Mouse (Mus musculus): ENCODE data around the gene Dbn1.

Gene Dbn1

DNA sequence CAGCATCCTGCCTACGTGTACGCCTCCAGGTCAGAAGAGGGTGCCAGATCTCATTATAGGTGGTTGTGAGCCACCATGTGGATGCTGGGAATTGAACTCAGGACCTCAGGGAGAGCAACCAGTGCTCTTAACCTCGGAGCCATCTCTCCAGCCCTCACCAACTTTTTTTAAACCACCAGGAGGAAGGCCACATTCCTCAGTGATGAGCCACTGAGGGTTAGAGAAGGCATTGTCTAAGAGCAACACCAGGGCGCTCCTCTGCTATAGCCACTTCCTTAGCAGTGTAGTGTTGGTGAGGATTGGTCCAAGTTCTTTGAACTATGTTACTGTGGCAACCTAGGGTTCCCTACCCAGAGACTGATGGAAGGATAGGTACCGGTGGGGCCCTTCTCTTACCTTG lies 12.2 kb downstream of the Dbn1 start:
- no peak for DNase-seq

DNA sequence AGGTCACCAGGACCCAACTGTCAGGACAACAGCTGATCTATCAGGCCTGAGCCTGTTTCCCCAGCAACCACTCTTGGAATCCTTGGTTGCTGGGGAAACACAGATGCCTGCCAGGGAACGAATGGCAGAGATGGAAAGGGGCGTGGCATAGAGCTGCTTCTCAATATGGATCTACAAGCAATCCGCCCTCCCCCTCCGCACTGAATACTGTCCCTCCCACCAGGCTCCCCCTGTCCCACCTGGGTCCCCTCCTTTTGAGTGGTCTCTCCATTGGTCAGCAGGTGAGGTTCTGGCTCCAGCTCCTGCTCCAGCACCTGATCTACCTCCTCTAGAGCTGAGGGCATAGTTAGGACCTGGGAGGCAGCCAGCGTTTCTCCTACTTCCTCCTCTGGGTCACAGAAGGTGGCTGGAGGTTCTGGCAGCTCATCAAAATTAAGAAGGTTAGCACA lies 13.3 kb downstream of the Dbn1 start:
- DNase-seq = peak; percentile 92

GRCm38 (mm10) chr13:55473961-55474360 lies 13.9 kb downstream of the Dbn1 start:
- DNase-seq = peak; percentile 93

DNA sequence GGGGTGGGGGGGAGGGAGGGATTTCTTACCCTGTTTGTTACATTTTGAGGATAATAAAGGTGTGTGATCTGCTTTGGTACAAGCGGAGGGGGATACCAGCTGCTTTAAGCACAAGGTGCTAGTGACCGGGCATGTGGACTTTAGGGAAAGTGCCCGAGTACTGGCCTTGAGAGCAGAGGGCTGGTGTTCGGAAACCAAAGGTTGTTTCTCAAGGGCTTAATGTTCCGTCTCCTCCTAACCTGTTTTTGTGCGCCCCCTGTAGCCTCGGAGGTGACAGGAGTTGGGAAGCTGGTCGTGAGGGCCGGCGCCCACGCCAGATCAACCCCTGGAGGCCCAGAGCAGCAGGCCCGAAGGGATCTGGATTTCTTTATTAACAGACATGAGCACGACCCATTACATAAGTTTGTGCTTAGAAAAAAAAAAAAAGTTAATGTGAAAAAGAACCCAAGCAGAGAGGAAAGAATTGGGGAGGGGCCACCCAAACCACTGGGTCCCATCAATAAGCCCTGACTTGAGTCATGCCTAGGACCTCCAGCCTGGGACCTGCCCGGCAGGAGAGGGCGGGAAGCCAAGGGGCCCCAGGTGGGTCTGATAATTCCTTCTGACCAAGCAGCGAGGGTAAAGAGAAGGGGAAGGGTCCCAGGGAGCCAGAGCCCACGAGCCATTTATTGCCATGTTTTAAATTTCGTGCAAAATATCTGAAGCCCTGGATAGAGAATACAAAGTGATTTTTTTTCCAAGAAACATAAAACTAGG lies 14.7 kb downstream of the Dbn1 start:
- peak; percentile 90 for DNase-seq

DNA sequence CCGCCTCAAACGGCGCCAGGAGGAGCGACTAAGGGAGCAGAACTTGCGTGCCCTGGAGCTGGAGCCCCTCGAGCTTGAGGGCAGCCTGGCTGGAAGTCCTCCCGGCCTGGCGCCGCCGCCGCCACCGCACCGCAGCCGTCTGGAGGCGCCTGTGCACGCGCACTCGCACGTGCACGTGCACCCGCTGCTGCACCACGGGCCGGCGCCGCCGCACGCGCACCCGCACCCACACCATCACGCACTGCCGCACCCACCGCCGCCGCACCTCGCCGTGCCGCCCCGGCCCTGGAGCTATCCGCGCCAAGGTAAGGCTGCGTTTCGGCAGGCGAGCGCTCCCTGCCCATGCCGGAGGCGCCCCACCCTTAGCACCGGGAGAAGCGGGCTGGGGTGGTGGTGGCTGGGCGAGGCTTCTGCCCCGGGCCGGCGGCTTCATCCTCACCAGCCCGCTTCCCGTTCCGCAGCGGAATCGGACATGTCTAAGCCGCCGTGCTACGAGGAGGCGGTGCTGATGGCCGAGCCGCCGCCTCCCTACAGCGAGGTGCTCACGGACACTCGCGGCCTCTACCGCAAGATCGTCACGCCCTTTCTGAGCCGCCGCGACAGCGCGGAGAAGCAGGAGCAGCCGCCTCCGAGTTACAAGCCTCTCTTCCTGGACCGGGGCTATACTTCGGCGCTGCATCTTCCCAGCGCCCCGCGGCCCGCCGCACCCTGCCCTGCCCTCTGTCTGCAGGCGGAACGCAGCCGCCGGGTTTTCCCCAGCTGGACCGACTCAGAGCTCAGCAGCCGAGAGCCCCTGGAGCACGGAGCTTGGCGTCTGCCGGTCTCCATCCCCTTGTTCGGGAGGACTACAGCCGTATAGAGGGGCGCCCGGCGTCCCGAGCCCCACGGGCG lies 15.5 kb downstream of the Dbn1 start:
- peak; percentile 97 for DNase-seq

GRCm38 (mm10) chr13:55471819-55472131 lies 16.1 kb downstream of the Dbn1 start:
- no peak for DNase-seq

GRCm38 (mm10) chr13:55471156-55471818 lies 16.6 kb downstream of the Dbn1 start:
- DNase-seq = peak; percentile 99

DNA sequence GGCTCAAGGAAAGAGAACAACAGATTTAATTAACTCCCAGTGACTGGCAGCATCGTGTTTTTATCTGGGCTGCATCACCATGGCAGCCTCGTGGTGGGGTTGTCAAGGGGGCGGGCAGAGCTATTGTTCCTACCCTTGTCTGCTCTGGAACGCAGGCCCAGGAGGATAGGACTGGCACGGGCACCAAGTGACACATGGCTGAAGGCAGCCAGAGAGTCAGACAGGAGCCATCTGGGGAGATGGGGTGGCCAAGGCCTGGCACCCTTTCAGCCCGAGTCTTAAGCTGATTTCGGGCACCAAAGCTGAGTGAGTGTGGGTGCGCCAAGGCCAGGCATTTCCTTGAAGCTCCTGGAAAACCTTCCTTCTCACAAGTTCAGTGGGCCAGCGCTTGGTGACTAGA lies 17.5 kb downstream of the Dbn1 start:
- DNase-seq = peak; percentile 91

DNA sequence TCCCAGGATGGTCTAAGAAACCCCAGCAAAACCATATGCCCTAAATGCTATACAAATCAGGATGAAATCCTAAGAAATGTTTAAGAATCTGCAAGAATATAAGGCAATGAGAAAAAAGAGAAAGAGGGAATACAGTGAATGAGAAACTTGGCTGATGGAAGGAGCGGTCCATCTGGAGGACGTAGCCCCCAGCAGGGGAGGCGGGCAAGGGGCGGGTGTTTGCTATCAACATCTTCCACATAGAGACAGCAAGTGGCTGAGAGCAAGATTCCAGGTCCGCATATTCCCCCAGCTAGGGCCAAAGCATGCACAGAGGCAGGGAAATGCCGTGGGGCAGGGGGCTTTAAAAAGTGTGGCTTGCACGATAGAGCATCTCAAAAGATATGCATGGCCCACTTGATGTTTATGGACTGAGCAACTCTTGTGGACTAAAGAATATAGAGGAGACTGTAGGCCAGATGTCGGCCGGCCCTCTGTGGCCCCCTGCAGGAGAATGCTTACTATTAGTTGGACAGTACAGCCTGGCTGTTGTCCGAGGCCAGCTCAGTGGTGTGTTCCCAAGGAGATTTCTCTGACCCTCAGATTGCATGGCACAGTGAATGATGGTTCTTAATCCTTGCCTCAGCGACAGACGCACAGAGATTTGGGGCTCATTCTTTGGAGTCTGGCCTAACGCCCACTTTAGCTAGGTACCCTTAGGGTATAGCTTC lies 18.9 kb downstream of the Dbn1 start:
- DNase-seq = peak; percentile 92

- DNase-seq = peak; percentile 90
These were observed 22.0 kb downstream of the Dbn1 start for GRCm38 (mm10) chr13:55465830-55466440.

GRCm38 (mm10) chr13:55465184-55465583 lies 22.7 kb downstream of the Dbn1 start:
- DNase-seq = peak; percentile 91

DNA sequence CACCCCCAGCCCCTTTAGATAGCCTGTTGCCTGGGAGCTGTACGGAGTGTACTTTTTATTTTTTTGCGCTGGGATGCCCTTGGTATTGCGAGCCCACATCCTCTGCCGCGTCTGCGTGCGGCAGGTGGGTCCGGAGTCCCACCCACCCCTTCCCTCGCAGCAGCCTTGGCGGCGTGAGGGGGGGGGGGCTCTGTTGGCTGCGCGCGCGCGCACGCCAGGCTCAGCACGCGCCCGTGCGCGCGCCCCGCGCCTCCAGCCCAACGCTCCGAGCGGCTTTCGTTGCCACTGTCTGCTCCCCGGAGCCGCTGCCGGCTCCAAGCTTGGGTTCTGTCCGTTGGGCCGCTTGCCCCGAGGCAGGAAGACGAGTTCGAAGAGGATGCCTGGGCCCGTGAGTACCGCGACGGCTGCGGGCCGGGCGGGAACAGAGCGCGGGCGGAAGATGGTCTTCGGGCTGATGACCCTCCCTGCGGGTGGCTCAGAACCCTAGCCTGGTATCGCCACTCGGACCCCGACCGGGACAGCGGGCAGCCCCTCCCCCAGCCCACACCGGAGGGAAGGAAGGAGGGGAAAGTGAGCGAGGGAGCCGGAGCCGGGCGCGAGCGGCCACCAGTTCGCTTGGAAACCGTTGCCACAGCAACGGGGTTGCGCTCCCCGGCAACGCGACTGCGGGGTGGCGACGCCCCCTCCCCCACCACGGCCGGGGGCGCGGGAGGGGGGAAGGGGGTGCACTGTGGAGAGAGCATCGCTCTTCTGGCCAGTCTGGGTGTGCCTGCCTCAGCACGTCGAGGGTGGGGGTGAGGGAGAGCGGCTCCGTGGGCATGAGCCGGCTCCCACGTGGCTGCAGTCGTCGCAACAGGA lies 23.7 kb downstream of the Dbn1 start, which contains the start of gene Prr7:
Gene Prr7, plus strand, starts transcription at position 241 of the 858 bp plus-strand sequence.
- DNase-seq = peak; percentile 96

DNA sequence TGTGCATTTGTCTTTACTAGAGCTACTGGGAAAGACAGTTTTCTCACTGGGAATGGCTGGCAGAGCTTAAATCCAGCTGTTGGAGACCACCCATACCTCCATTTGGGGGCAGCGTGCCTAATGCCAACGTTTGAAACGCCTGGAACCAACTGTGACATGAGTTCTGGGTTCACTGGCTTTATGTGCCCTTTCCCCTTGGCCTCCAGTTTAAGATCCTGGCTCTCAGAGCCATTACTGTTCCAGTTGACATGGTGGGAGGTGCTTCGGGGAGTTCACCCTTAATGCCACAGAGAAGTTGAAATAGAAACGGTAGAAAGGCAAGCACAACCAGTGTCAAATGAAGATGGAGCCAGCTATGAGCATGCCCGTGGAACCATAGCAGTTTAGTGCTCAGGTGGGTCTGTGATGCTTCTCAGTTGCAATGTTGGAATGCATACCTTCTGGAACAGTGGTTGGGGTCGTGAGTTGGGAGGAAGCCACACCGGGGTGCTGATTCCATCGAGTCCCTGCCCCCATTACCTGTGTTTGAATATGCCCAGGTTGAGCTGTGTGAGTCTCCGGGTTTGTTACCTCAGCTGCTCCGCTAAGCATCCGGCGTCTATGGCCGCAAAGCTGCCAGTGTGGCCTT lies 24.4 kb downstream of the Dbn1 start:
- DNase-seq = peak; percentile 89

GRCm38 (mm10) chr13:55462965-55463364 lies 24.9 kb downstream of the Dbn1 start:
- no peak for DNase-seq

DNA sequence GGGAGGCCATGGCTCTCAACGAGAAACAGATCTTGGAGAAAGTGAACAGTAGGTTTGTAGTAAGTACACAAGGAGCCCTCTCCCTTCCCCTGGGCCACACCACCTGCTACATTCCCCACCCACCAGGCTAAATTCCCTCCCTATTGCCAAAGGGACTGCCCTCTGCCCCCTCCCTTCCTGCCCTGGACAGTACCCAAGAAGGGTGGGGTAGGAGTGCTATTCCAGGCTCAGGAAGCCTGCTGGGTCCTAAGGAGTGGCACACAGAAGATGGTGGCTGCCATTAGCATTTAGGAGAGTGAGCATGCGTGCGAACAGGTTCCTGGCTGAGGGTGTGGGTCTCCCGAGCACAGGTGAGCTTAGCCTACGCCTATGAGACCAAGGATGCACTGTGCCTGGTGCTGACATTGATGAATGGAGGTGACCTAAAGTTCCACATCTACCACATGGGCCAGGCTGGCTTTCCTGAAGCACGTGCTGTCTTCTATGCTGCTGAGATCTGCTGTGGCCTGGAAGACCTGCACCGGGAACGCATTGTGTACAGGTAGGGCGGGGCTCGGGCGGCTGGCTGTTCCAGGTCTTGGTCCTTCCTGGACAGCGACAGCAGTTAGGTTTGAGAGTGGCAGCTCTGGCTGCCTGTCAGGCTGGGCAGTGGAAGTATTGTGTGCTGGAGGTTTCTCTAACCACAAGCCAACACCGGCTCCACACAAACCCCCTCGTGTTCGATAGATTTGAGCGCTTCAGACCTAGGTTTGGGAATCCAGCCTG lies 35.9 kb downstream of the Dbn1 start:
- peak; percentile 96 for DNase-seq

GRCm38 (mm10) chr13:55451296-55451695 lies 36.6 kb downstream of the Dbn1 start:
- DNase-seq = no peak

DNA sequence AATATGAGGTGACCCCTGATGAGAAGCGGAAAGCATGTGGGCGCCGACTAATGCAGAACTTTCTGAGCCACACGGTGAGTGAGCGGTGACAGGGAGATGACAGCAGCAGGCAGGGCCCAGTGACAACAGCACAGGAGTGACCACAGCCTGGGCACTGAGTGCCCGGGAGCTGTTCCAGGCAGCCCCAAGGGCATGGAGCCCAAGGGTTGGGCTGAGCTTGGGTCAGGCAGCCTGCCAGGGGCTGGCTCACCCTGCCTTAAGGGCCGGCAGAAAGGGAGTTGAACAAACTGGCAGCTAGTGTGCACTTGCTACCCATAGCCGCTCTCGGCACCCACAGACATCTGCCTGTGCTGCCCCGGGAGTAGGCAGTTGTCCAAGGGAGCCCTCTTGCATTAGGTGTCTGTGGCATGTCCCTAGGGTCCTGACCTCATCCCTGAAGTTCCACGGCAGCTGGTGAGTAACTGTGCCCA lies 37.4 kb downstream of the Dbn1 start:
- DNase-seq = peak; percentile 99

- DNase-seq = peak; percentile 94
These were observed 38.1 kb downstream of the Dbn1 start for GRCm38 (mm10) chr13:55449679-55450441.

- DNase-seq = no peak
These were observed 38.7 kb downstream of the Dbn1 start for GRCm38 (mm10) chr13:55449205-55449604.

Data from heart, adult 11 months (tissue).